ENCODE assay signal across 8 mouse cellular contexts in genomic region chr2:113756924-113757524, GRCm38 (mm10). TPM values are rescaled to one million over a fixed set of nuclear protein-coding genes. Genes with fewer than 3 reads are reported as not detected.
DNase-seq lines count a peak whose midpoint lies in the region; ATAC-seq lines count a peak whose summit lies in the region.

No protein-coding gene starts in this region.

- H3K36me3 ChIP-seq in heart, embryonic 15.5 days = no peaks in the 10 kb centered on the region
- H3K36me3 ChIP-seq in hindbrain, embryonic 15.5 days = no peaks in the 10 kb centered on the region

- peaks cover 57% of the 10 kb centered on the region for H3K27me3 ChIP-seq in heart, embryonic 15.5 days
- H3K27me3 ChIP-seq in hindbrain, embryonic 15.5 days = peaks cover 21% of the 10 kb centered on the region; the same call in 1 of the 2 replicates

- peak overlapping the region; percentile 80 for H3K4me2 ChIP-seq in heart, embryonic 15.5 days
- H3K4me2 ChIP-seq in hindbrain, embryonic 15.5 days = peak overlapping the region; percentile 99

- no peak for DNase-seq in heart, postnatal 36 days
- DNase-seq in embryo, embryonic 10.5 days (ENCODE audit: low spot score) = peak; percentile 42
- peak; percentile 22 for DNase-seq in neural tube, embryonic 10.5 days (ENCODE audit: extremely low spot score, low spot score)
- DNase-seq in right cerebral cortex, postnatal 25 days = no peak
- no peak for DNase-seq in thymus, postnatal 36 days
- DNase-seq in right cerebral cortex, postnatal 36 days (ENCODE audit: low spot score in 2 of 2) = no peak

- H3K27ac ChIP-seq in heart, embryonic 15.5 days = no peak overlapping the region
- no peak overlapping the region for H3K27ac ChIP-seq in hindbrain, embryonic 15.5 days (replicated peaks)

- peaks cover 23% of the 10 kb centered on the region for H3K4me1 ChIP-seq in heart, embryonic 15.5 days (replicated peaks)
- peaks cover 20% of the 10 kb centered on the region for H3K4me1 ChIP-seq in hindbrain, embryonic 15.5 days (replicated peaks)

- no peak for ATAC-seq in heart, embryonic 15.5 days (replicated peaks; ENCODE audit: insufficient number of reproducible peaks, insufficient read depth, low FRiP score, low read depth)
- no peak for ATAC-seq in hindbrain, embryonic 15.5 days (ENCODE audit: low FRiP score, low read depth)

- intact Hi-C loops in heart, postnatal 36 days (cut with DNase I) = no loop called here

- peak overlapping the region; percentile 46 for H3K4me3 ChIP-seq in heart, embryonic 15.5 days
- peak overlapping the region; percentile 58 for H3K4me3 ChIP-seq in hindbrain, embryonic 15.5 days

- 2% methylated on average over 12 of the region's 12 CpGs for WGBS in heart, embryonic 15.5 days
- 2% methylated on average over 12 of the region's 12 CpGs for WGBS in hindbrain, embryonic 15.5 days

- 0 out of 2 replicates have a peak overlapping the region, but pooled peaks have one; percentile 21 for H3K9ac ChIP-seq in heart, embryonic 15.5 days
- H3K9ac ChIP-seq in hindbrain, embryonic 15.5 days = peak overlapping the region; percentile 57

- no peaks in the 10 kb centered on the region for H3K9me3 ChIP-seq in heart, embryonic 15.5 days (replicated peaks)
- no peaks in the 10 kb centered on the region for H3K9me3 ChIP-seq in hindbrain, embryonic 15.5 days

RNA-seq across cellular contexts. Expression of gene Grem1, which starts 1.4 kb away (rescaled TPM):
- 0.09 and 0.15 TPM in 2 replicates for polyA plus RNA-seq in heart, embryonic 15.5 days (2015; fragmentation: Nextera tagmentation; extraction: Ambion mirVana)
- total RNA-seq in heart, postnatal 36 days (2021) = not detected
- 2.0 and 2.2 TPM in 2 replicates for polyA plus RNA-seq in hindbrain, embryonic 15.5 days (2015; fragmentation: Nextera tagmentation; extraction: Ambion mirVana)

Comparison
In these comparisons a context has a peak if more than half of its experiments do, and no peak if none do; other contexts are left out.
1. DNase-seq: peak in embryo, embryonic 10.5 days (single experiment) and neural tube, embryonic 10.5 days (single experiment); none in heart, postnatal 36 days (0 of 2), right cerebral cortex, postnatal 25 days (single experiment), thymus, postnatal 36 days (0 of 2) and right cerebral cortex, postnatal 36 days (0 of 2).